Mouse (Mus musculus) gastrocnemius, postnatal 25 days (tissue): ENCODE results near the gene Ttc39a. TPM values are rescaled to one million over a fixed set of nuclear protein-coding genes. Genes with fewer than 3 reads are reported as not detected.

Experiments used
- DNase-seq: peaks from one replicate; pipeline ENCODE4 v3.0.0; 2022
- total RNA-seq, 2 experiments: library from RNA; stranded (reverse); gene quantifications; 1 replicate in 1 of 2; 2 replicates in 1 of 2; pipeline ENCODE4 v1.2.3; 2021

Ttc39a gene
- total RNA-seq, 2 experiments from 2014 or later, result 0.18 to 0.64 TPM

GRCm38 (mm10) chr4:109460421-109461179, 54.2 kb downstream of the Ttc39a start:
- DNase-seq, result no peak

- DNase-seq, result no peak
Observed at GRCm38 (mm10) chr4:109463892-109464291, 57.5 kb downstream of the Ttc39a start.

GRCm38 (mm10) chr4:109467687-109468086, 61.3 kb downstream of the Ttc39a start:
- no peak for DNase-seq

GRCm38 (mm10) chr4:109471606-109472005, 65.2 kb downstream of the Ttc39a start:
- DNase-seq, result no peak

GRCm38 (mm10) chr4:109472566-109472965, 66.1 kb downstream of the Ttc39a start:
- DNase-seq, result no peak

GRCm38 (mm10) chr4:109475078-109475477, 68.7 kb downstream of the Ttc39a start:
- no peak for DNase-seq

- peak; percentile 46 for DNase-seq
Observed at GRCm38 (mm10) chr4:109475577-109476553, 69.4 kb downstream of the Ttc39a start.

- peak; percentile 92 for DNase-seq
Observed at GRCm38 (mm10) chr4:109476554-109477014, 70.2 kb downstream of the Ttc39a start.

- DNase-seq, result no peak
Observed at GRCm38 (mm10) chr4:109477454-109477853, 71.0 kb downstream of the Ttc39a start.

GRCm38 (mm10) chr4:109481424-109481823, 75.0 kb downstream of the Ttc39a start:
- DNase-seq, result no peak

- no peak for DNase-seq
Observed at GRCm38 (mm10) chr4:109482701-109483100, 76.3 kb downstream of the Ttc39a start.

GRCm38 (mm10) chr4:109484621-109485020, 78.2 kb downstream of the Ttc39a start, which contains the start of gene Rnf11:
Gene Rnf11 (minus strand): TSS chr4:109484728.
- DNase-seq, result no peak

- no peak for DNase-seq
Observed at GRCm38 (mm10) chr4:109488812-109489211, 82.4 kb downstream of the Ttc39a start.

- no peak for DNase-seq
Observed at GRCm38 (mm10) chr4:109493581-109493980, 87.2 kb downstream of the Ttc39a start.

Other genes starting within 250 kb of the Ttc39a start
- 10 to 100 TPM; 82.3 to 98.8 TPM for gene Osbpl9, start 204.4 kb upstream of the Ttc39a start, total RNA-seq
- gene Calr4, start 172.1 kb upstream of the Ttc39a start, total RNA-seq, result under 1 TPM in 1 of 2 experiments, not detected in 1; 0.21 TPM
- gene Eps15, start 126.4 kb upstream of the Ttc39a start, total RNA-seq, result 10 to 100 TPM; 60.2 to 62.3 TPM
- 100 to 1,000 TPM in 1 of 2 experiments, 10 to 100 TPM in 1; 95.4 to 123 TPM for gene Rnf11, start 78.1 kb downstream of the Ttc39a start, total RNA-seq
- gene 4930522H14Rik, start 124.7 kb downstream of the Ttc39a start, total RNA-seq, result not detected